Mouse (Mus musculus) spleen, adult 2 months (tissue): ENCODE data around the gene Gpr15.

ENCODE experiments used
- CTCF ChIP-seq: fragments of 200-500 bp; IDR thresholded peaks from 2 replicates; pipeline ENCODE4 v1.5.1; 2011; ENCODE audit warnings: mild to moderate bottlenecking, inconsistent platforms; ENCODE audit not compliant: insufficient read depth, insufficient read length, insufficient replicate concordance; ENCODE audit errors: extremely low read depth
- POLR2A ChIP-seq: fragments of 200-500 bp; IDR thresholded peaks from 2 replicates; pipeline ENCODE4 v1.6.1; 2011; ENCODE audit warnings: low read depth, low read length, inconsistent platforms

DNA sequence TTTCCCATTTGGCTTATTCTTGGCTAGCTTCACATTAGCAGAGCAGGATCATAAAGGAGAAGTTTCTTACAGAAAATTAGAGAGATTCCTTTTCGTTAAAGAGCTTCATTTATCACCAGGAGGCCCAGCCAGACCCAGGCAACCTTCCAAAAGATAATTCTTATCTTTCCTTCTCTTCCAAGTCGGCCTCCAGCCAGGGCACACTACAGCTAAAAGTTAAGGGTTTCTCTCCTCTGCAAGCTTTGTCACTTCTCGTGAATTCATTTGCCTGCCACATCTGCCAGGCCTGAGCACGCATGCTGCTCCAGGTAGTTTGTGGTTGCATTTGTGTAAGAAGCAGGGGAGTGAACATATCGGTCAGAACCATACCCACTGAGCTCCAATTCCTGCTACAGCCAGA is 49.6 kb downstream of the Gpr15 start:
- TF ChIP-seq CTCF: no peak
- TF ChIP-seq POLR2A: no peak
